Mouse (Mus musculus): Measurements from ENCODE around the gene Ccdc171. TPM values are rescaled to one million over a fixed set of nuclear protein-coding genes. Genes with fewer than 3 reads are reported as not detected.

The Ccdc171 gene
- total RNA-seq, 2 experiments from 2014 or later: 2.9 to 4.7 TPM

DNA sequence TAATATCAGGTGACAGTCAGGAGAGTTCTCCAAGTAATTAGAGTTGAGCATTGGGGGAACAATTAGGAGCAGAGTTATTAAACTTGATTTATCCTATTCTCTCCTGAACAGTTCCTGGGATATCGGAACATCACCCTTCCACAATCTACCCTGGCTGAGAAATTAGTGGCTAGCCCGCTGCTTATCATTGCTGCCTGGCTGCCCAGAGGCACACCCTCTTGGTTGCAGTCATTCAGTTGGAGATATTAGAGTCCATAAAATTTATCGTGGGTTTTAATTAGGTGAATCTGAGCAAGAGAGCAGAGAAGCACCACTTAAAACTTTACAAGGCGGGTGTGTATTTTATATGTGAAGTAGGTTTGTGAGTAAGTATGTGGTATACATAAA lies 214.5 kb downstream of the Ccdc171 start:
- no peak for DNase-seq (ENCODE audit: low spot score in 2 of 2)
- intact Hi-C loops (cut with DNase I): no loop called here

DNA sequence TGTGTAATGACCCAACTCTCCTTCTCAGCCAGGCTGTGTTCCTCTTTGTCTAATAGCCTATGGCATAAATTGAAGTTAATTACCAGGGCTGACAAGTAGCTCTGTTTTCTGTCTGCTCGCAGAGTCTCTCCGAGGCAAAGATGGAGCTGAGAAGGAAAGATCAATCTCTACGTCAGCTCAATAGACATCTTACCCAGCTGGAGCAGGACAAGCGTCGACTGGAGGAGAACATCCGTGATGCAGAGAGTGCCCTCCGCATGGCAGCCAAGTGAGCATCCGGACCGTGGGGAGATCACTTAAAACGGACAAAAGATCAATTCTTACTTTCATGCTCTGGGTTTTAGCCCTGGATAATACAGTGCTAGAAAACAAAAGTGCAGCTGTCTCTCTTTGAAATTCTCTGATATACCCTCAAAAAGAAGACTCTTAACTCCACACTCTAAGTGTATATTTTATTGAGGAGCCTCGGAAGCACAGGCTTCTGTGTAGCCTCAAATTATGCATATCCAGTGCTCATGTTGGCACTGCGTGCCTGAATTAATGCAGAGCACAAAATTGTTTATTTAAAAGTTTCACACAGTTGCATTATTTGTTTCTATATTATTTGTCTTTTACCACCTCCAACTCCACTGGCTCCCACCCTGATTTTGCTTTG lies 217.6 kb downstream of the Ccdc171 start:
- no peak for DNase-seq (ENCODE audit: low spot score in 2 of 2)
- intact Hi-C loops (cut with DNase I): no loop called here

DNA sequence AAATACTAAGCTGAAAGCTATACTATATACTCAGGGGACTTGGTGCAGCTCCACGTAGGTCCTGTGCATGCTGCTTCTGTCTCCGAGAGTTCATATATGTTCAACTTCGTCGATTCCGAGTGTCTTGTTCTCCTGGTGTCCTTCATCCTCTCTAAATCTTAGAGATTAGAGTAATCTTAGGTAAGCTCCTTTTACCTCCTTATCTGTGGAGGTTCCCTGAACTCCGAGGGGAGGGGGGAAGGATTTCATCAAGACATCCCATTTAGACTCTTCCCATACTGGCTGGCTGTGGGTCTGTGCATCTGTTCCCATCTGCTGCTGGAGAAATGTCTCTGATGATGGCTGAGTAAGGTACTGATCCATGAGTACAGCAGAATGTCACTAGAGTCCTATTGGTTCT lies 249.8 kb downstream of the Ccdc171 start:
- DNase-seq (ENCODE audit: low spot score in 2 of 2): no peak
- intact Hi-C loops (cut with DNase I): no loop called here

DNA sequence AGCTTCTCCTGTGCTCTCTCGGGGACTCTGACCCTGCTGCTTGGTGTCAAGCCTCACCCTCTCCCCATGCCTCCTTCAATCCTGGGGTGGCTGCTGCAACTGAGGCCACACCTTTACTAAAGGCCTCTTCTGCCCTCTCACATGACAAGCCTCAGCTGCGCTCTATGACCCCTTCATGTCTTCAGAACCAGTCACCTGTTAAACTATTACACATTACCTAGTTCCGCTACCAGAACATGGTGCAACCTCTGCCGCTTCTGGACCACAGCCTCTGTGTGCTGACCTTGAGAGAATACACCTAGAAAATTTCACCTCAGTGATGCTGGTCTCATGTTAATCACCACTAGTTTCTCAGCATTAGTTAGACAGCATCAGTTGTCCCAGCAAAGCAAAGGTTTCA lies 254.7 kb downstream of the Ccdc171 start:
- intact Hi-C loops (cut with DNase I): no loop called here

DNA sequence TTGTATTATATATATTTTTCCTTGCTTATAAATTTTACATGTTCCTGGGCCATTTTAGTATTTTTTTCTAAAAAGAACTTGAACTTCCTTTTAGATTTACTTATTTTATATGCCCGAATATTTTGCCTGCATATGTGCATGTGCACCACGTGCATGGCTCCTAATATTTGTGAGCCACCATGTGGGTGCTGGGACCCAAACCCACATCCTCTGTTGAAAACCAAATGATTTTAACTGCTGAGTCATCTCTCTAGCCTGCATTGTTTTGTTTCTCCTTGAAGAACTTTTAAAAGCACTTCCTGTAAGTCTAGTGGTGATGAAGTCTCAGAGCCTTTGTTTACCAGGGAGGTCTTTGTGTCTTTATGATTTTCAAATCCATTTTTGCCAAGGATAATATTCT lies 259.8 kb downstream of the Ccdc171 start:
- DNase-seq (ENCODE audit: low spot score in 2 of 2): no peak
- intact Hi-C loops (cut with DNase I): no loop called here

More for the DNA sequence above, 254.7 kb downstream of the Ccdc171 start:
- no peak for DNase-seq (ENCODE audit: low spot score in 2 of 2)

DNA sequence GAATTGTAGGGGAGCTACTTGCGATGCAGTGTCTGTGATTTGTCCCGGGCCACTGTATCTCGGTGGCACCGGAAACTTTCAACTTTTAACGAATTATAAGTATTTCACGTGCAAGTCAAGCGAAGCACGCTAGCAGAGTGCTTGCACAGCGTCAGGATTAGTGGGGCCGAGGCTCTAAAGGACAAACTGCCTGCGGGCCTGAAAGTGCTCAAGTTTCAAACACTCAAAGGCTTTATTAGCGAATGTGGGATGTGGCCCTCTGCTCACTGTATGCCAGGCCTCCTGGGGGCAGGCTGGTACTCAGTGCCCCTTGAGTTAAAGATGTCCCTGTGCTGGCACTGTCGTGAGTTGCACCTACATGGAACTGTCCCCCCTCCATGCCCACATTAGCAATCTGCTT lies 266.5 kb downstream of the Ccdc171 start:
- intact Hi-C loops (cut with DNase I): loop anchor here (5.0 kb wide), 1 partner anchor 1305 kb away; no protein-coding TSS in a partner anchor
- DNase-seq (ENCODE audit: low spot score in 2 of 2): no peak

DNA sequence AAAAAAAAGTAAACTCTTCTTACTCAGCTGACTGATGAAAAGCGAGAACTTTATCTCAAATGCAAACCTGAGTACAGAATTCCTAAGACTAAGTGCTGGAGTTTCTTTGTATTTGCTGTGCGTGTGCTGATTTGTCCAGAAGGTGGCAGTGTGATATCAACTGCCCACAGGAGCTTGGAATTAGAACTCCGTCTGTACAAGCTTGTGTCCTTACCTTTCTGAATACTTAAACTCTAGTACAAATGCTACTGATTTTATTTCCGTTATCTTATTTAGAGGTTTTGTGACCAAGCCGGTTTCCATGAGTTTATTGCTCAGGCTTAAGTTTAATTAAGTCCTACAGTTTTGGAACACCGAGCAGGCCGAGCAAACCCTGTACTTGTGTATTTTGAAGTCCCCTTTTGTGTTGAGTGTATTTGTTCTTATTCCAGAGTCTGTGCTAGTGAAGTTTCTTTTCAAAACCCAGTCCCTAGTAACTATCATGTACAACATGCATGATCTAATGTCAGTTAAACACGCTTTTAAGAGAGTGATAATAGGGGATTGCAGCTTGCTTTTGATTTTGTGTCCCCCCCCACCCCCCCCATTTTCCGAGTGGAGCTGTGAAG lies 269.1 kb downstream of the Ccdc171 start:
- DNase-seq (ENCODE audit: low spot score in 2 of 2): peak; percentile 33 to 52
- intact Hi-C loops (cut with DNase I): loop anchor here (5.0 kb wide), 1 partner anchor 1303 kb away; no protein-coding TSS in a partner anchor

DNA sequence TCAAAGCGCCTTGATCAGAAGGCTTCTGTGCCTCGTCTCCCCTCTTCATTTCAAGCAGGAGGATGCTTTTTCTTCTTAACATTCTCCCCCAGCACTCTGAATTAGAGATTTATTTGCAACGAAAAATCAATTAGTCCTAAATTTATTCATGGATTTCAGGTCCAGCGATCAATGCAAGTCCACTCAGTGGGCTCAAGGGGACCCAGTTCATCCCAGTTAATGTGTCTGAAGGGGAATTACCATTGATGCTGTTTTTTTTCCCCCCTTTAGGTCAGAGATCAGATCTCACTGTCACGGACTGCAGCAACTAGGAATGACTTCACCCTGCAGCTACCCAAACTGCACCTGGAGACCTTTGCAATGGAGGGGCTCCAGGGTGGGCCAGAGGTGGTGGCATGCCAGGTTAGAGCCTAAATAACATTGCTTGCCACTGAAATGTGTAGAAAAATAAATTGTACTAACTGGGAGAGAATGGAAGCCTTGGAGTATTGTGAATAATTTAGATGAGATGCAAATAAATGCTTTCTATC lies 269.6 kb downstream of the Ccdc171 start:
- DNase-seq (ENCODE audit: low spot score in 2 of 2): no peak
- intact Hi-C loops (cut with DNase I): loop anchor here (5.0 kb wide), 1 partner anchor 1302 kb away; no protein-coding TSS in a partner anchor

DNA sequence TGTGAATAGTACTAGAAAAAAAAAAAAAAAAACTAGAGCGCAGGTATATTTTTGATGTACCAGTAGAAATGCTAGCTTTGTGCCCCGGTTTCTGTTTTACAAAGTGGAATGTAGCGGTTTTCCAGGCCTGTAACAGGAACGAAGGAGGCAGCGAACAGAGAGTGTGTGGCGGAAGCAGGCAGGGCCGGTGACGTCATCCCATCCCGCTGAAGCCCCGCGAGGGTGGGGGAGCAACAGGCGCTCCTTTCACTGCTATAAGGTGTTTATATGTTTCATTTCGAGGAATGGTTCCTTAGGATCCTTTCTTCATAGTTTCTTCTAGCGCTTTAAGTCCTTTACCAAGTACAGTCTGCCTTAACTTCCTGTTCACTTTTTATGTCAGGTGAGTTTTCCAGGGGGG lies 272.6 kb downstream of the Ccdc171 start:
- no peak for DNase-seq (ENCODE audit: low spot score in 2 of 2)
- intact Hi-C loops (cut with DNase I): no loop called here

DNA sequence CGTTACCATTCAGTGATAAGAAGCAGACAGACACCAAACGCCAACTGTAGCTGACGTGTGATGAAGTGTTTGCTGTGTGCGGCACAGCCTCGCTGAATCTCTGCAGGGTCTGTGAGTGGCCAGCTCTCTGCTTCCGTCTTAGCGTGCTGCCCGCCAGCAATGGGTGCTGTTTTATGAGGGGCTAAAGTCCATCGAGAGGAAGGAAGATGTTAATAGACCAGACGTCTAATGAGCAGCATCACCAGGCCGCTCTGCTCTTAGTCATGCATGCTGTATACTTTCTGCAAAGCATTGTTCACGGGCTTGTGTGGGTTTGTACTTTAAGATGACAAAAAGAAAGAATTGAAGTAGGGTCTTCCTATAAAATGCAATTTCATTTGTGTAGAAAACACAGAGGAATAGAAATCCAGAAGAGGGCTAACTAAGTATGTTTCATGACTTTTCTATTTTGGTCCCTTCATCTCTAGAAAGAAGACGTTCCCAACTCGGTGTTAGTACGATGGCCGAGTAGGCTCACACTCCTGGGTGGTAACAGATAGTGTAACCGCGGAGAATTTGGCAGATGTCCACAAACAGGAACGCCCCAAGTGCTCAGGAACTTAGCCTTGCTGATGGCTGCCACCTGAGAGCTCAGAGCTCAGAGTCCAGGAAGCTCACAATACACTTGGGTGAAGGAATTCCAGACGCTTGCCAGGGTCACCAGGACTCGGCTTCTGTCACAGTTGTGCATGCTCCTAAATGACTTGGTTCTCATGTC lies 273.5 kb downstream of the Ccdc171 start:
- DNase-seq (ENCODE audit: low spot score in 2 of 2): no peak

DNA sequence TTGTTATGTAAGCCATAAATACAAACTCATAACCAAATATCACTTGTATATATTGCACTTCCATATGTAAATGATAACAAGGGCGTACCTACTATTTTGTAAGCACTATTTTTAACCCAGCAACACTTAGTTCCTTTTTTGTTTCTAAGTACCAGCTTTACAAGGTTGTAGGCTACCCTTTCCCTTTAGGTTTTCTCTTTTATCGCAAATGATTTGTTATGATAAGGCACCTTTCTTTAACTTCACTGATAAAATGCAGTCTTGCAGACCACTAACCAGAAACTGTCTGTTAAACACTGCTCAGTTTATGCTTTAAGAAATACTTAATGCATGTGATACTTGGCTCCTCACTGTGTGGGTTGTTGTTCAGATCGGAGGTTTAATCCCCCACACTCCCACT lies 275.1 kb downstream of the Ccdc171 start:
- DNase-seq (ENCODE audit: low spot score in 2 of 2): no peak
- intact Hi-C loops (cut with DNase I): no loop called here

More for the DNA sequence above, 273.5 kb downstream of the Ccdc171 start:
- intact Hi-C loops (cut with DNase I): no loop called here

DNA sequence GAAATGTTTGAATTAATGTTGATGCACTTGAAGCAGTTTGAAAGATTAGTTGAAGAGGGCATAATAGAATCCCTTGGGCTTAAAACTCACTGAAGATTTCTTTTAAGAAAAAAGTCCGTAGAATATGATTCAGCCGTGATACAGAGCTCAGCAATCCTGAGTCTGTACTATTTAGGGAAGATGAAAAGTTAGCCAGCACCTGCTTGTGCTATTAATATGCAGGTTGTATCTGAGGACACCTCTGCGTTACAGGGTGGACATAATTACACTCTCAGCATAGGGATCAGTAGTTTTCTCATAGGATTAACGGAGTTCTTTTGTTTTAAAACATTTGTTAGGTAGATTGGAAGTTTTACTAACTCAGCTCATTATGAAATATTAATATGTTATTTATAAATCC lies 291.6 kb downstream of the Ccdc171 start:
- DNase-seq (ENCODE audit: low spot score in 2 of 2): no peak
- intact Hi-C loops (cut with DNase I): no loop called here

DNA sequence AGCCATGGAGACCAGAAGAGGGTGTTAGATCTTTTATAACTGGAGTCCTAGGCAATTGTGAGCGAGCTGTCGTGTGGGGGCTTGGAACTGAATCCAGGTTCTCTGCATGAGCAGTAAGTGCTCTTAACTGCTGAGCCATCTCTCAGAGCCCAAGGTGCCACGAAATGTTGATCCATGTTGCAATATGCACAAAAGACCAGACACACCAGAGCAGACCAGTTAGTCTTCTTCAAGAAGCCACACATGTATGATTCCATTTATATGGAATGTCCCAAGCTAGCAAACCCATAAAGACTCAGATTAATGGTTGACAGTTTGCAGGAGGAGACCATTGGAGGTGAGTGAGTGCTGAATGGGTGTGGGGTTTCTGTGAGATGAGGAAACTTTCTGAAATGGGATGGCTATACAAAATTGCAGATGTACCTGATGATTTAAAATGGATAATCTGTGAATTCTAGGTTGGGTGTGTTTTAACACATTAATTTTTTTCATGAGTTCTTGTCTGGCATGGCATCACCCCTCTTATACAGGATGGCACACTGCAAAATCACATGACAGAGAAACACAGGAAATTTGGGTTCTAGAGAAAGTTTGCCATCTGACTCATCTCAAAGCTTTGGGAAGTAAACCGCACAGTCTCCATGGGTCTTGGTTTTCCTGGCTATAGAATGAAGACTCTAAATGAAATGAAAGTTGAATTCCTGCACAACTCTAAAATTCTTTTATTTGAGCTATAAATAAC lies 304.5 kb downstream of the Ccdc171 start:
- intact Hi-C loops (cut with DNase I): no loop called here
- no peak for DNase-seq (ENCODE audit: low spot score in 2 of 2)

DNA sequence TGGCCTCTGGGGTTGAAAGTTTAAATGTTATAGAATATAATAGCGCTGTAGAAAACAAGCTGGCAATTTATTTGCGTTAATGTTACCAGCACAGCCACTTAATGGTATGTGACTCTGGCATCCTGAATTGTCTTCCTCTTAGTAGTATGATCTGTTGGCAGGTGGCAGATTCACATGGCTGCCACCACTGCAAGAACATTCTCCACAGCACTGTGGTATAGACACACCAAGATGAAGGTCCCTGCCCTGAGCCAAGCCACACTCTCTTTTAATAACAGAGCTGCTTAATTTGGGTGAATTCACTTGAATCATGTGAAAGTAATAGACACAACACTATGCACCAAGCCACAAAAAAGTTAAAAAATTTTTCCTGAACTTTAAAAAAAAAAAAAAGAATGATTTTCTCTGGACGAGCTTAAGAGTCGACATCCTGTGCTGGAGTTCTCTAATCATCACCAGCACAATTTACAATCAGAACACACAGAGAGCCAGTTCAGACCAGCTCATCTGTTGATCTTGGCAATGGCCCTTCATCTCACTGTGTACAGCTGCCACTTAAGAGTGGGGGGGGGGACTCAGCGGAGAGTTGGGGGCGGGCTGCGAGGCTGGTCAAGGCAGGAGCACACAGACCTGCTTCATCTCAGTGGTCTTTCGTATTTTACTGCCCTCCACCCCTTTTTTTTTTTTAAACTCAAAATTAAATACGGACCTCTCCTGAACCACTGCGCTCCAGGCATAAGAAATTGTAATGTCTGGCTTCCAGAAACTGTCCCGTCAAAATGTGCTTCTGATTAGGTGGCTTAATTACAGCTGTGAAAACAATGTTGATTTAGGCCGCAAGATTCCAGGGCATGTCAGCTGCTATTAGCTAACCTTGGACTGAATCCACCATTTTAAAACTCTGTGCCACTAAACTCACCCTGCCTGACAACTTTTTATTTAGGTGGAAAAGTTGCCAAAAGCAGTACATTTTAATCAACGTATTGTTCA lies 305.8 kb downstream of the Ccdc171 start:
- DNase-seq (ENCODE audit: low spot score in 2 of 2): no peak
- intact Hi-C loops (cut with DNase I): no loop called here

DNA sequence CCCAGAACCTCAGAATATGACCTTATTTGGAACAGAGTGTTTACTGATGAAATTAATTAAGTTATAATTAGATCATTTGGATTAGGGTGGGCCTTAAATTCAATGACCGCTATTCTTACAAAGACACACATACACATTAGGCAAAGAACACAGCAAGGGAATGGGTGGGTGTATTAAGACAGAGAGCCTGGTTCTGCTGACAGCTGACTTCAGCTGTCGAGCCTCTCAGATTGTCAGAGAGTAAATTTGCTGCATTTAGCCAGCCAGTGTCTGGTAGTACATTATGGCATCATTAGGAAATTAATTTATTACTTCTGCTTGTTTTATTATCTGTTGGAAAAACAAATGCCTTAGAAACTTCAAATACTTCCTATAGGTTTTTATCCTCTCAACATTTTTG lies 313.7 kb downstream of the Ccdc171 start:
- no peak for DNase-seq (ENCODE audit: low spot score in 2 of 2)
- intact Hi-C loops (cut with DNase I): no loop called here

DNA sequence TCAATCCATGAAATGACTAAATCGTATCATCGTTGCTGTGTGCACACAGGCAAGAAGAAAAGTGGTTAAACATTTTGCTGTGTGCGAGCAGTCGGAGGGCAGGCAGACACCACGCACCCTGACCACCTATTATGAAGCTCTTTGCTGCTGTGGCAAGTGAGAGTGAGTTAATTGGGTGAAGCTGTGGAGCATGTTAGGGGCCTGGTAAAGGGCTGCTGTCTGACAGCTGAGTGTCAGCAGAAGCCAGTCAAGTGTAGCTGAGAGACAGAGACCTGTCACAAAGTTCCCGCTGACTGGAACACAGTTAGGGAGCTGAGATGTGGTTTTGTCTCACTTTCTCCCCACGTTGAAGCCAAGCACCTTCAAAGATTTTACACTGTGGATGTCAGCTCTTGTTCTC lies 321.0 kb downstream of the Ccdc171 start:
- no peak for DNase-seq (ENCODE audit: low spot score in 2 of 2)
- intact Hi-C loops (cut with DNase I): no loop called here

DNA sequence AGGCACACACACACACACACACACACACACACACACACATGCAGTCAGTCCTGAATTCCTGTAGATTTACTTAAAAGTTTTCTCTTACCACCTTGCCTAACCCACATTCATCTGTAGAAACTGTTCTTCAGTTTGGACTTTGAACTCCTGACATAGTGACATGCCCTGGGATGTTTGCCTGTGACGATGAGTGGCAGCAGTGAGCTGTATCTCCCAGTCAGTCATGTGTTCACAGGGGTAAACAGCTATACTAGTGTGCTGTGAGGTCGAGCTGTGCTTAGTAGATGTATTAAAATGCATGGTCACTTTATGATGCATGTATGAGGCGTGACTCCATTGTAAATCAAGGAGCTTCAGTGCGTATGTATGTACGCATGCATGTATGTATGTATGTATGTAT lies 328.5 kb downstream of the Ccdc171 start:
- intact Hi-C loops (cut with DNase I): no loop called here
- DNase-seq (ENCODE audit: low spot score in 2 of 2): no peak

DNA sequence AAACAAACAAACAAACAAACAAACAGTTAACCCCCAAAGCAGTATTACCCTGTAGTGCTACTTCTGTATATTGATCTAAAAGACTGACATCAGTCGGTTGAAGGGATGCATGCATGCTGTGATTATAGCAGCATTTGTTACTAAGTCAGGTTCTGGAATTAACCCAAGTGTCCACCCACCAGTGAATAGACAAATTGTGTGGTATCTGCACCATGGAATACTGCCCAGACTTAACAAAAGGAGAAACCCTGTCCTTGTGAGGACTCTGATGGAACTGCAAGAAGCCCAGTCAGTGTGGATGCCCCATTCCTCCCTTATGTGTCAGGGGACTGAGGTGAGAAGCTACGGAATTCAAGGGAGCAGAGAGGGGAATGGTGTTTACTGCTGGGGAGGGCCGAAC lies 336.4 kb downstream of the Ccdc171 start:
- intact Hi-C loops (cut with DNase I): no loop called here
- no peak for DNase-seq (ENCODE audit: low spot score in 2 of 2)

DNA sequence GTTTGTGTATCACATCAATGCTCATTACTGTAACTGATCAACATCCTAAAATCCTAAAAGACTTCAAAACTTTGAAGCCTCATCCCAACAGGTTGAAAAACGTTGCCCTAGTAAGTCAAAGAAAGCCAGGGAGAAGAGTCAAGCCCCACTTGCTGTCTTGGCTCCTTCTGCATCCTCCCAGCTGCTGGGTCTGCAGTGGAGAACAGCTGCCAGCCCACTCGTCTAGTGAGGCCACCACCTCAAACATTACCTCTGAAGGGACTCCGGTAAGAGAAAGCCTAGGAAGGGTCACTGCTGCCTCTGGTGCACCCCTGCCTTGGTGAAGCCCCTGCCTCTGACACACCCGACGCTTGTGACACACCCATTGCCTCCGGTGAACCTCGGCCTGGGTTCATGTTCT lies 336.9 kb downstream of the Ccdc171 start:
- intact Hi-C loops (cut with DNase I): no loop called here
- DNase-seq (ENCODE audit: low spot score in 2 of 2): no peak
